Comparison of ENCODE assay signal across 8 mouse cellular contexts in the genomic region with DNA sequence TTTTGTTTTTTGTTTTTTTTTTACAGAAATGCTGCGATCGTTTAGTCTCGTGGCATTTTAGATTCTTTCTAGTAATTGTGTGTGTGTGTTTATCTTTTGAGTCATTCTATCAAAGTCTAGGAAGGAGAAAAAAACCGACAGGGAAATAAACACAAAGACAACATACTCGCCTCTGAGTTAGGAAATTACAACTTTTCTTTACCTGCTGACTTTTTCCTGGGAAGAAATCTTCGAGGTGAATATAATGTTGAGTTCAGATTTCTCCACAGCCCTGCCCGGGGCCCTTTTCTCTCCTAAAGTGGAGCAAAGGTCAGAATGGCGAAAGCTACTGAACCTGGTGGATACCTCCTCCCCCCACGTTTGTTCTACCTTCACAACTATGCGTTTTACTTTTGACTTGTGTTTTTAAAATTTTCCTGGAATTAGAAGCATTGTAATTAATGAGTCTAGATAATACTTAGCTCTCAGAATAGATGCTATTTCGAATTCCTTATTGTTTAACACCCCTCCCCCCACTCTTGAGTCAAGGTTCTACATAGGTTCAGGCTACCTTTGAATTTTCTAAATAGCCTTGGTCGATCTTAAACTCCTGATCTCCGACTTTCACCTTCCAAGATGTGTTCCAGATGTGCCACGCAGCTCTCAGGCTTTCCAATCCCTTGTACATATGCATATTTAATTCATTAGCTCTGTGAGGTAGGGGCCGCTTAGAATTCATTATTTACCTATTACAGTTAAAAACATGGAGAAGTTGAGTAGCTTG. TPM values are rescaled to one million over a fixed set of nuclear protein-coding genes. Genes with fewer than 3 reads are reported as not detected.
A peak's percentile ranks its signal among the peaks of the same experiment; 100 is the strongest.
DNase-seq lines count a peak whose midpoint lies in the region; ATAC-seq and TF ChIP-seq lines count a peak whose summit lies in the region.

No protein-coding gene starts in this region.

- no peaks in the 10 kb centered on the region for H3K4me1 ChIP-seq in cortical plate, adult 2 months (ENCODE audit: control insufficient read depth, insufficient read depth, low read length)
- peaks cover 20% of the 10 kb centered on the region for H3K4me1 ChIP-seq in hindbrain, embryonic 15.5 days (replicated peaks)
- H3K4me1 ChIP-seq in midbrain, embryonic 11.5 days (ENCODE audit: control insufficient read depth, insufficient read depth, low read length) = peaks cover 7% of the 10 kb centered on the region; the same call in 1 of the 2 replicates

- 36% methylated on average over 15 of the region's 15 CpGs for WGBS in hindbrain, embryonic 15.5 days
- 46% methylated on average over 15 of the region's 15 CpGs for WGBS in midbrain, embryonic 11.5 days

- H3K9ac ChIP-seq in hindbrain, embryonic 15.5 days = peak overlapping the region; percentile 97
- H3K9ac ChIP-seq in midbrain, embryonic 11.5 days (ENCODE audit: low read length) = peak overlapping the region; percentile 80

- ATAC-seq in hindbrain, embryonic 15.5 days (ENCODE audit: low FRiP score, low read depth) = no peak
- no peak for ATAC-seq in midbrain, embryonic 11.5 days (ENCODE audit: low FRiP score)

- H3K36me3 ChIP-seq in hindbrain, embryonic 15.5 days = no peaks in the 10 kb centered on the region
- no peaks in the 10 kb centered on the region for H3K36me3 ChIP-seq in midbrain, embryonic 11.5 days (ENCODE audit: control insufficient read depth, insufficient read depth, low read length)

- peak overlapping the region; percentile 97 for H3K27ac ChIP-seq in layer of hippocampus, adult 2 months
- peak overlapping the region; percentile 78; the same call in 1 of the 2 replicates for H3K27ac ChIP-seq in cortical plate, adult 2 months (ENCODE audit: insufficient read depth, low read length)
- peak overlapping the region; percentile 99 for H3K27ac ChIP-seq in hindbrain, embryonic 15.5 days (replicated peaks)
- no peak overlapping the region; the same call in 1 of the 2 replicates for H3K27ac ChIP-seq in midbrain, embryonic 11.5 days (ENCODE audit: low read depth, low read length)

- H3K27me3 ChIP-seq in hindbrain, embryonic 15.5 days = no peaks in the 10 kb centered on the region
- no peaks in the 10 kb centered on the region for H3K27me3 ChIP-seq in midbrain, embryonic 11.5 days (ENCODE audit: control insufficient read depth, insufficient read depth, low read length)

- H3K4me2 ChIP-seq in hindbrain, embryonic 15.5 days = peak overlapping the region; percentile 95
- peak overlapping the region; percentile 62 for H3K4me2 ChIP-seq in midbrain, embryonic 11.5 days

- TF ChIP-seq CTCF in layer of hippocampus, adult 2 months (conservative IDR thresholded peaks at IDR 0.05) = no peak
- no peak for TF ChIP-seq CTCF in cortical plate, adult 2 months (IDR thresholded peaks at IDR 0.05; ENCODE audit: extremely low read depth, insufficient read depth, low read length)

- no peaks in the 10 kb centered on the region for H3K9me3 ChIP-seq in hindbrain, embryonic 15.5 days
- H3K9me3 ChIP-seq in midbrain, embryonic 11.5 days (ENCODE audit: control insufficient read depth, low read length) = no peaks in the 10 kb centered on the region

- DNase-seq in layer of hippocampus, adult 2 months (ENCODE audit: low spot score in 2 of 2) = no peak
- no peak for DNase-seq in layer of hippocampus, adult 11-12 months (ENCODE audit: low spot score)
- DNase-seq in midbrain, embryonic 11.5 days (ENCODE audit: low spot score, missing footprints) = peak; percentile 89
- no peak for DNase-seq in right cerebral cortex, postnatal 4 days
- DNase-seq in ovary, adult 18-20 months (ENCODE audit: low spot score) = no peak
- no peak for DNase-seq in gastrocnemius, postnatal 10 days

- no peak for TF ChIP-seq POLR2A in cortical plate, adult 2 months (IDR thresholded peaks at IDR 0.05; ENCODE audit: extremely low read depth, insufficient read depth, low read length)

- H3K4me3 ChIP-seq in layer of hippocampus, adult 2 months = peak overlapping the region; percentile 72
- peak overlapping the region; percentile 41 for H3K4me3 ChIP-seq in cortical plate, adult 2 months (ENCODE audit: insufficient read depth, low read length)
- H3K4me3 ChIP-seq in hindbrain, embryonic 15.5 days = peak overlapping the region; percentile 78
- H3K4me3 ChIP-seq in midbrain, embryonic 11.5 days (ENCODE audit: low read depth, low read length) = peak overlapping the region; percentile 40

RNA-seq across cellular contexts. Expression of gene Slc38a2, which starts 11.0 kb away (rescaled TPM):
- total RNA-seq in layer of hippocampus, adult 2 months (2021) = 10 to 100 TPM; 73.5 to 78.1 TPM
- 52.4 and 58.6 TPM in 2 replicates for polyA plus RNA-seq in cortical plate, adult 2 months (2012; rRNA removed)
- 102 and 108 TPM in 2 replicates for polyA plus RNA-seq in hindbrain, embryonic 15.5 days (2015; fragmentation: Nextera tagmentation; extraction: Ambion mirVana)
- 211 and 237 TPM in 2 replicates for polyA plus RNA-seq in midbrain, embryonic 11.5 days (2014; fragmentation: Nextera tagmentation; extraction: Ambion mirVana)
- total RNA-seq in gastrocnemius, postnatal 10 days (2021) = 10 to 100 TPM; 80.2 to 88.9 TPM
